Mouse (Mus musculus) kidney, adult 2 months (tissue): ENCODE data around the gene Usp48.

Source experiments
- CTCF ChIP-seq: fragments of 200-500 bp; conservative IDR thresholded peaks from 2 replicates; pipeline ENCODE4 v1.5.1; 2011; ENCODE audit warnings: low read depth, mild to moderate bottlenecking, control low read depth, low read length, moderate library complexity, mixed read lengths; ENCODE audit not compliant: insufficient read depth, insufficient read length
- POLR2A ChIP-seq: fragments of 200-500 bp; IDR thresholded peaks from one replicate; pipeline ENCODE4 v1.6.1; 2011; ENCODE audit warnings: low read depth, low read length, control low read depth

GRCm38 (mm10) chr4:137678568-137678967, 85.0 kb downstream of the Usp48 start:
- no peak for TF ChIP-seq CTCF
- no peak for TF ChIP-seq POLR2A
